ENCODE assay signal across 10 mouse cellular contexts in genomic region chr1:78008811-78009410, GRCm38 (mm10).
A peak's percentile ranks its signal among the peaks of the same experiment; 100 is the strongest.
DNase-seq lines count a peak whose midpoint lies in the region; ATAC-seq and TF ChIP-seq lines count a peak whose summit lies in the region.
"Had no signal": no experiment of that assay in that cellular context is flagged by ENCODE, and none has a peak within 500 bp of the region (broad histone marks: within the 10 kb centered on the region; RNA-seq: fewer than 3 reads in every experiment).

No protein-coding gene starts in this region.

- no peak for DNase-seq in forebrain, postnatal 0 days
- peak; percentile 8 for DNase-seq in right cerebral cortex, postnatal 14 days
- no peak for DNase-seq in right cerebral cortex, adult 18-20 months
- peak; percentile 8 for DNase-seq in gastrocnemius, postnatal 14 days

- no peaks in the 10 kb centered on the region for H3K4me1 ChIP-seq in forebrain, postnatal 0 days (ENCODE audit: insufficient read depth)
- no peaks in the 10 kb centered on the region for H3K4me1 ChIP-seq in forebrain, embryonic 16.5 days (replicated peaks; ENCODE audit: control insufficient read depth, insufficient read depth, low read length)
- 0 out of 2 replicates have a peak, but pooled peaks cover 5% of the 10 kb centered on the region for H3K4me1 ChIP-seq in lung, embryonic 15.5 days
- H3K4me1 ChIP-seq: hindbrain, embryonic 15.5 days had no signal

- H3K27me3 ChIP-seq in forebrain, postnatal 0 days (ENCODE audit: insufficient read depth, low read length), result no peaks in the 10 kb centered on the region
- no peaks in the 10 kb centered on the region; the same call in 1 of the 2 replicates for H3K27me3 ChIP-seq in forebrain, embryonic 16.5 days (replicated peaks; ENCODE audit: control insufficient read depth, insufficient read depth, low read length)
- no peaks in the 10 kb centered on the region for H3K27me3 ChIP-seq in lung, embryonic 15.5 days
- H3K27me3 ChIP-seq: hindbrain, embryonic 15.5 days had no signal

- no peak overlapping the region for H3K4me3 ChIP-seq in forebrain, postnatal 0 days (ENCODE audit: low read depth, low read length)
- H3K4me3 ChIP-seq in forebrain, embryonic 16.5 days (replicated peaks; ENCODE audit: low read length), result no peak overlapping the region
- no peak overlapping the region for H3K4me3 ChIP-seq in lung, embryonic 15.5 days
- H3K4me3 ChIP-seq: hindbrain, embryonic 15.5 days had no signal

- H3K27ac ChIP-seq in forebrain, postnatal 0 days (ENCODE audit: low read depth, low read length), result no peak overlapping the region
- no peak overlapping the region for H3K27ac ChIP-seq in forebrain, embryonic 16.5 days (ENCODE audit: low read length)
- no peak overlapping the region for H3K27ac ChIP-seq in lung, embryonic 15.5 days
- H3K27ac ChIP-seq: hindbrain, embryonic 15.5 days had no signal

- no peak overlapping the region for H3K9ac ChIP-seq in forebrain, postnatal 0 days
- no peak overlapping the region for H3K9ac ChIP-seq in forebrain, embryonic 16.5 days (replicated peaks; ENCODE audit: low read depth, low read length)
- H3K9ac ChIP-seq in lung, embryonic 15.5 days, result no peak overlapping the region
- H3K9ac ChIP-seq: hindbrain, embryonic 15.5 days had no signal

- ATAC-seq in forebrain, postnatal 0 days, result no peak
- no peak for ATAC-seq in forebrain, embryonic 16.5 days
- ATAC-seq in lung, embryonic 15.5 days (ENCODE audit: borderline replicate concordance, extremely low read depth, low FRiP score, low TSS enrichment), result no peak
- ATAC-seq in CD4-positive, CD25-positive, alpha-beta regulatory T cell, adult 4 months, result no peak
- ATAC-seq in granulocyte monocyte progenitor cell, adult 5-6 weeks (replicated peaks; ENCODE audit: poor library complexity, severe bottlenecking), result no peak

- H3K36me3 ChIP-seq in forebrain, postnatal 0 days (ENCODE audit: insufficient read depth), result no peaks in the 10 kb centered on the region
- no peaks in the 10 kb centered on the region for H3K36me3 ChIP-seq in forebrain, embryonic 16.5 days (ENCODE audit: control insufficient read depth, insufficient read depth)
- no peaks in the 10 kb centered on the region for H3K36me3 ChIP-seq in lung, embryonic 15.5 days
- H3K36me3 ChIP-seq: G1E; hindbrain, embryonic 15.5 days had no signal

- intact Hi-C loops in gastrocnemius, postnatal 14 days (cut with DNase I; ENCODE audit: low total_unique reads), result no loop called here

- H3K4me2 ChIP-seq in forebrain, postnatal 0 days (ENCODE audit: low read depth), result no peak overlapping the region
- H3K4me2 ChIP-seq in forebrain, embryonic 16.5 days (ENCODE audit: low read length), result no peak overlapping the region
- H3K4me2 ChIP-seq in lung, embryonic 15.5 days, result peak overlapping the region; percentile 27; the same call in 1 of the 2 replicates
- H3K4me2 ChIP-seq: hindbrain, embryonic 15.5 days had no signal

- no peaks in the 10 kb centered on the region for H3K9me3 ChIP-seq in forebrain, postnatal 0 days (ENCODE audit: low read length)
- no peaks in the 10 kb centered on the region for H3K9me3 ChIP-seq in forebrain, embryonic 16.5 days (ENCODE audit: control insufficient read depth, low read length)
- H3K9me3 ChIP-seq in lung, embryonic 15.5 days, result no peaks in the 10 kb centered on the region
- H3K9me3 ChIP-seq: hindbrain, embryonic 15.5 days had no signal

- 33% methylated on average over 16 of the region's 16 CpGs for WGBS in forebrain, postnatal 0 days
- WGBS in forebrain, embryonic 16.5 days, result 36% methylated on average over 16 of the region's 16 CpGs
- WGBS in lung, embryonic 15.5 days, result 21% methylated on average over 16 of the region's 16 CpGs

- TF ChIP-seq CTCF in forebrain, postnatal 0 days (IDR thresholded peaks at IDR 0.05; ENCODE audit: low read depth), result peak; percentile 23; the same call in 1 of the 2 replicates

Comparison
In these comparisons a context has a peak if more than half of its experiments do, and no peak if none do; other contexts are left out.
1. DNase-seq: peak in right cerebral cortex, postnatal 14 days (single experiment) and gastrocnemius, postnatal 14 days (single experiment); none in forebrain, postnatal 0 days (single experiment) and right cerebral cortex, adult 18-20 months (single experiment).